Mouse (Mus musculus) lung, embryonic 16.5 days (tissue): ENCODE measurements around the gene Dbx1. TPM values are rescaled to one million over a fixed set of nuclear protein-coding genes. Genes with fewer than 3 reads are reported as not detected.

Experiments used
- polyA plus RNA-seq: library from polyadenylated mRNA; unstranded; fragments of >200 nt; fragmentation: Nextera tagmentation; extraction: Ambion mirVana; gene quantifications from 2 replicates; pipeline ENCODE4 v1.2.1, GENCODE M21; 2015

Dbx1 gene
- polyA plus RNA-seq, 1 experiment from 2014 or later: not detected

Other genes with a start within 250 kb of the Dbx1 start
- 16.5 and 18.4 TPM in 2 replicates for gene Htatip2, start 122.3 kb upstream of the Dbx1 start, polyA plus RNA-seq
- 40.5 and 43.8 TPM in 2 replicates for gene Prmt3, start 141.5 kb upstream of the Dbx1 start, polyA plus RNA-seq